Mouse (Mus musculus) natural killer cell, adult 2 months (primary cell): ENCODE results near the gene Zbtb38.

ENCODE experiments used
- DNase-seq, 2 experiments: peaks; one replicate each; pipeline ENCODE4 v3.0.0; 2022; ENCODE audit warnings: low spot score in 2 of 2

Gene Zbtb38

GRCm38 (mm10) chr9:96638508-96638907, 114.1 kb downstream of the Zbtb38 start:
- no peak for DNase-seq

GRCm38 (mm10) chr9:96637157-96637548, 115.5 kb downstream of the Zbtb38 start:
- DNase-seq: no peak

- peak in 1 of 2 experiments; percentile 30 for DNase-seq
Measured at GRCm38 (mm10) chr9:96636423-96637156, 116.0 kb downstream of the Zbtb38 start.

- no peak for DNase-seq
Measured at GRCm38 (mm10) chr9:96635899-96636298, 116.7 kb downstream of the Zbtb38 start.

- no peak for DNase-seq
Measured at GRCm38 (mm10) chr9:96635176-96635575, 117.5 kb downstream of the Zbtb38 start.

GRCm38 (mm10) chr9:96633771-96634170, 118.9 kb downstream of the Zbtb38 start:
- DNase-seq: peak; percentile 50 to 61
